Mouse (Mus musculus): Measurements from ENCODE around the gene Enpep. TPM values are rescaled to one million over a fixed set of nuclear protein-coding genes. Genes with fewer than 3 reads are reported as not detected.

Enpep gene
- total and polyA plus RNA-seq, 3 experiments: 0.10 TPM; not detected in 2

DNA sequence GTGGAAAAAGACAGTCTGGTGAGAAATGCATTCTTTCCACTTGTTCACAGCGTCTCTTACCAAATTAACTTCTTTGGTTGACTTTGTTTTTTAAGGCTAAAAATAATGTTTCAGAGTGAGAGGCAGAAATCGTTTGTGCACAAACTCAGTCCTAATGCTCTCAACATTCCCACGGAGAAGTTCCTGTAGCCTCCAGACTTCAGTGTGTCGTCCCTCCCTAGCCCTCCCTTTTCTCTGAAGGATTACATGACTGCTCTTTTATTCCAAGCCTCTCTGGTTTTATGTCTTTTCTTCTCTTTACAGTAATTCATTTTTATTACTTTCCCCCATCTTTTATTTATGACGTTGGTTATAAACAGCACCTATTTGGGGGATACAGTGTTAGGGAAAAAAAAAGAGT, 22.6 kb downstream of the Enpep start:
- TF ChIP-seq ZMIZ1 (IDR thresholded peaks at IDR 0.05; ENCODE audit: low read depth, low read length) (no peak), CHD2 (IDR thresholded peaks at IDR 0.05; ENCODE audit: low read length) (no peak), IRF4 (IDR thresholded peaks at IDR 0.05; ENCODE audit: low read depth, low read length) (no peak), POLR2A (IDR thresholded peaks at IDR 0.05; ENCODE audit: low read depth, low read length) (no peak)
- H3K27me3 ChIP-seq (replicated peaks): no peaks in the 10 kb centered on the region
- no peaks in the 10 kb centered on the region for H3K36me3 ChIP-seq (replicated peaks in 1 of 2; ENCODE audit: control insufficient read depth in 1 of 2, insufficient read depth in 1 of 2, low read length in 1 of 2)
- H3K4me1 ChIP-seq (ENCODE audit: control insufficient read depth in 1 of 2, insufficient read depth in 2 of 2): no peaks in the 10 kb centered on the region
- in situ Hi-C loops (cut with MboI; ENCODE audit: low pct_ligation_motif_present, low pct_unique_long_range_greater_than_20kb, low sequenced_read_pairs) (loop anchor here (5.0 to 10.0 kb wide), 2 partner anchors 112 to 375 kb away; no protein-coding TSS in a partner anchor), dilution Hi-C loops (cut with MboI; ENCODE audit: extremely low pct_ligation_motif_present, extremely low pct_unique_long_range_greater_than_20kb, low sequenced_read_pairs) (no loop called here)
- no peaks in the 10 kb centered on the region for H3K9me3 ChIP-seq (replicated peaks; ENCODE audit: low read length)
- H3K4me2 ChIP-seq (ENCODE audit: insufficient read depth, low read depth, poor library complexity, severe bottlenecking): no peak overlapping the region
- no peak overlapping the region for H3K27ac ChIP-seq (ENCODE audit: insufficient read depth, low read depth)
- no peak for DNase-seq (ENCODE audit: extremely low read depth)
- no peaks in the 10 kb centered on the region for H3K79me2 ChIP-seq (replicated peaks; ENCODE audit: control insufficient read depth, extremely low read depth, insufficient read depth, poor library complexity, severe bottlenecking)
- H3K9ac ChIP-seq (ENCODE audit: insufficient read depth, low read depth): no peak overlapping the region
- H3K4me3 ChIP-seq (replicated peaks in 1 of 3; ENCODE audit: low read depth in 2 of 3, low read length in 2 of 3, poor library complexity in 1 of 3): no peak overlapping the region

DNA sequence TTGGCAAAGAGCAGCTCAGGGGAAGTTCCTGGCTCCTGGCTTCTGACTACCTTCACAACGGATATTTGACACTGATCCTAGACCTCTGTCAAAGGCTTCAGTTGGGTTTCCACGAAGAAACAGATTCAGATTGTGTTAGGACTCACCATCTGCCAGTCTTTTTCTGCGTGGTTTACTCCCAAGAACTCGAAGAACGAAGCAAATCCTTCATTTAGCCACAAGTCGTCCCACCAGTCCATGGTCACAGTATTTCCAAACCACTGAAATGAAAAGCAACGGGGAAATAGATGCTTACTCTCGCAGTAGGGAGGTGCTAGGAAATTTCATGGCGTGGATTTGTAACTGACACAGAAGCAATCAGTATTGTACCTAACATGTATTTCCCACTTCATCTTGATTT, 23.6 kb downstream of the Enpep start:
- Histone ChIP-seq H3K4me2 (ENCODE audit: insufficient read depth, low read depth, poor library complexity, severe bottlenecking) (peak overlapping the region; percentile 29; the same call in 1 of the 2 replicates), H3K4me3 (replicated peaks in 1 of 3; ENCODE audit: low read depth in 2 of 3, low read length in 2 of 3, poor library complexity in 1 of 3) (no peak overlapping the region), H3K4me1 (ENCODE audit: control insufficient read depth in 1 of 2, insufficient read depth in 2 of 2) (no peaks in the 10 kb centered on the region), H3K9me3 (replicated peaks; ENCODE audit: low read length) (no peaks in the 10 kb centered on the region), H3K27ac (ENCODE audit: insufficient read depth, low read depth) (no peak overlapping the region), H3K27me3 (replicated peaks) (no peaks in the 10 kb centered on the region), H3K9ac (ENCODE audit: insufficient read depth, low read depth) (no peak overlapping the region), H3K36me3 (replicated peaks in 1 of 2; ENCODE audit: control insufficient read depth in 1 of 2, insufficient read depth in 1 of 2, low read length in 1 of 2) (no peaks in the 10 kb centered on the region), H3K79me2 (replicated peaks; ENCODE audit: control insufficient read depth, extremely low read depth, insufficient read depth, poor library complexity, severe bottlenecking) (no peaks in the 10 kb centered on the region)
- in situ Hi-C loops (cut with MboI; ENCODE audit: low pct_ligation_motif_present, low pct_unique_long_range_greater_than_20kb, low sequenced_read_pairs) (loop anchor here (5.0 to 10.0 kb wide), 2 partner anchors 113 to 376 kb away; no protein-coding TSS in a partner anchor), dilution Hi-C loops (cut with MboI; ENCODE audit: extremely low pct_ligation_motif_present, extremely low pct_unique_long_range_greater_than_20kb, low sequenced_read_pairs) (no loop called here)
- TF ChIP-seq CTCF (conservative IDR thresholded peaks at IDR 0.05 in 1 of 2, IDR thresholded peaks at IDR 0.05 in 1 of 2; ENCODE audit: low read depth in 2 of 2, low read length in 2 of 2) (peak in 1 of 2 experiments; percentile 35; a peak in 1 of 4 replicates), IRF4 (IDR thresholded peaks at IDR 0.05; ENCODE audit: low read depth, low read length) (no peak), RAD21 (IDR thresholded peaks at IDR 0.05; ENCODE audit: low read depth, low read length) (peak; percentile 30)
- DNase-seq (ENCODE audit: extremely low read depth): no peak

DNA sequence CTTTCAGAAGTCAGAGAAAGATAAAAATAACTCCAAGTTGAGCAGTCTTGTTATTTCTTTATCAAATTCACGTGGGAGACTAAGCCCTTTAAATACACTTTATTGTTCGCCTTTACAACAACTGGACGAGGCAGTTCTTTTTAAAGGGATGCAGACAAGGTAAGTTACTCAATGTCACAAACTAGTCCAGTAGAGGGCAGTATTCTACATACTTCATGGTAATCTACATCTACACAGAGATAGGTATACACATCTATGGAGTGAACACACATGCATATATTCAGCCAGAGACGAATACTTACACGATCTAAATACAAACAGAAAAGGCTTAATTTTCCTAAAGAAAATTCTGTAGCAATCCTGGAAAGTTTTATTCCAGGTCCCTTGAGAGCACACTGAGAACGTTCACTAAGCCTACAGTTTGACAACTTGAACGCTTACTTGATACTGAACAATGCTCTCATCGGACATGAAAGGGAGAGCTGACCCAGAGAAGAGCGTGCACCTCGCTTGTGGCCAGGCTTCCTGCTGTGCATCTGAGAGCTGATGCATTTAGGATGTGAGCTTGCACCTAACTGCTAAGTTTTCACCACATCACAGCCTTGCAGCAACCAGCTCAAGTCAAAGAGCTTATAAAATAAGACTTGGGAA, 24.3 kb downstream of the Enpep start:
- H3K9ac ChIP-seq (ENCODE audit: insufficient read depth, low read depth): no peak overlapping the region
- dilution Hi-C loops (cut with MboI; ENCODE audit: extremely low pct_ligation_motif_present, extremely low pct_unique_long_range_greater_than_20kb, low sequenced_read_pairs): no loop called here
- TF ChIP-seq CHD1 (IDR thresholded peaks at IDR 0.05; ENCODE audit: low read depth, low read length): no peak
- TF ChIP-seq MAFK (IDR thresholded peaks at IDR 0.05; ENCODE audit: insufficient replicate concordance, low read length): no peak
- 0 out of 2 replicates have a peak, but pooled peaks have one; percentile 7 for TF ChIP-seq ZC3H11A (IDR thresholded peaks at IDR 0.05; ENCODE audit: low read depth, low read length)
- TF ChIP-seq ZMIZ1 (IDR thresholded peaks at IDR 0.05; ENCODE audit: low read depth, low read length): no peak
- TF ChIP-seq ZNF384 (IDR thresholded peaks at IDR 0.05; ENCODE audit: low read depth, low read length): no peak
- TF ChIP-seq SIN3A (IDR thresholded peaks at IDR 0.05; ENCODE audit: low read length): no peak
- peak; percentile 80 for TF ChIP-seq RAD21 (IDR thresholded peaks at IDR 0.05; ENCODE audit: low read depth, low read length)
- no peak for TF ChIP-seq ZKSCAN1 (IDR thresholded peaks at IDR 0.05; ENCODE audit: borderline replicate concordance, low read depth, low read length)
- peak; percentile 20 to 78; a peak in 2 of 4 replicates for TF ChIP-seq CTCF (conservative IDR thresholded peaks at IDR 0.05 in 1 of 2, IDR thresholded peaks at IDR 0.05 in 1 of 2; ENCODE audit: low read depth in 2 of 2, low read length in 2 of 2)
- TF ChIP-seq MEF2A (IDR thresholded peaks at IDR 0.05; ENCODE audit: borderline replicate concordance, low read depth, low read length): no peak
- TF ChIP-seq USF2 (conservative IDR thresholded peaks at IDR 0.05; ENCODE audit: low read depth, low read length): no peak
- TF ChIP-seq SMC3 (IDR thresholded peaks at IDR 0.05; ENCODE audit: low read depth, low read length): peak; percentile 75
- TF ChIP-seq CHD2 (IDR thresholded peaks at IDR 0.05; ENCODE audit: low read length): no peak
- no peak for TF ChIP-seq ETS1 (conservative IDR thresholded peaks at IDR 0.05; ENCODE audit: low read depth, low read length)
- TF ChIP-seq BHLHE40 (IDR thresholded peaks at IDR 0.05; ENCODE audit: low read depth, low read length): no peak
- TF ChIP-seq JUN (IDR thresholded peaks at IDR 0.05; ENCODE audit: insufficient read depth, low read depth, low read length): no peak
- TF ChIP-seq ELF1 (IDR thresholded peaks at IDR 0.05; ENCODE audit: low read depth, low read length): no peak
- TF ChIP-seq NELFE (IDR thresholded peaks at IDR 0.05; ENCODE audit: low read depth, low read length): no peak
- no peak for TF ChIP-seq NRF1 (IDR thresholded peaks at IDR 0.05; ENCODE audit: low read depth, low read length)
- no peak for TF ChIP-seq MAX (IDR thresholded peaks at IDR 0.05; ENCODE audit: low read length)
- TF ChIP-seq EP300 (IDR thresholded peaks at IDR 0.05; ENCODE audit: low read length): no peak
- no peak for TF ChIP-seq TCF12 (IDR thresholded peaks at IDR 0.05; ENCODE audit: low read depth, low read length)

More for the DNA sequence above, 24.3 kb downstream of the Enpep start:
- Histone ChIP-seq H3K36me3 (replicated peaks in 1 of 2; ENCODE audit: control insufficient read depth in 1 of 2, insufficient read depth in 1 of 2, low read length in 1 of 2) (no peaks in the 10 kb centered on the region), H3K4me2 (ENCODE audit: insufficient read depth, low read depth, poor library complexity, severe bottlenecking) (peak overlapping the region; percentile 29), H3K9me3 (replicated peaks; ENCODE audit: low read length) (no peaks in the 10 kb centered on the region), H3K4me1 (ENCODE audit: control insufficient read depth in 1 of 2, insufficient read depth in 2 of 2) (no peaks in the 10 kb centered on the region), H3K27me3 (replicated peaks) (no peaks in the 10 kb centered on the region), H3K4me3 (replicated peaks in 1 of 3; ENCODE audit: low read depth in 2 of 3, low read length in 2 of 3, poor library complexity in 1 of 3) (no peak overlapping the region), H3K79me2 (replicated peaks; ENCODE audit: control insufficient read depth, extremely low read depth, insufficient read depth, poor library complexity, severe bottlenecking) (no peaks in the 10 kb centered on the region), H3K27ac (ENCODE audit: insufficient read depth, low read depth) (no peak overlapping the region)
- DNase-seq (ENCODE audit: extremely low read depth): peak; percentile 71
- in situ Hi-C loops (cut with MboI; ENCODE audit: low pct_ligation_motif_present, low pct_unique_long_range_greater_than_20kb, low sequenced_read_pairs): loop anchor here (5.0 to 10.0 kb wide), 2 partner anchors 114 to 377 kb away; no protein-coding TSS in a partner anchor
